Mouse (Mus musculus) T-cell, adult 66 days (primary cell): ENCODE measurements around the gene Psmd3. TPM values are rescaled to one million over a fixed set of nuclear protein-coding genes. Genes with fewer than 3 reads are reported as not detected.

Source experiments
- total RNA-seq, 2 experiments: library from RNA; stranded (reverse); gene quantifications; 3 replicates in 1 of 2; 4 replicates in 1 of 2; pipeline ENCODE4 v1.2.4; 2023

Psmd3 gene
- 10 to 100 TPM; 83.3 to 84.0 TPM for total RNA-seq

GRCm38 (mm10) chr11:98681786-98682745, at the start of gene Psmd3:
Gene Psmd3, plus strand, starts transcription at chr11:98682554.

DNA sequence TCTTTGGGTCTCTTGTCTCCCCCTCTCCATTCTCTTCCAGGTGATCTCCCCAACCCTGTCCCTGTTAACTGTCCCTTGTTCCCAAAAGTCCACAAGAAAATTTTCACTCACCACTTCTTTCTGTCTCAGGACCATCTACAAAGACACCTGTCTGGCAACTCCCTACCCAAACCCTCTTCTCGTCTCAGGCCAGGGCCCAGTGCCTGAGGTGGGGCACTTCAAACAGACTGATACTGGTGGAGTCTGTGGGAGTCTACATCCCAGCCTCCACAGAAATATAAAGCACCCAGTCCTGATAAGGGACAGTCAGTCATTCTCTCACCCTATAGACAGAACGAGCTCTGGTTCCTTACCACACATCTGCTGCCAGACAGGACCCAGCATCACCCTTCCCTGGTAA, 35.9 kb upstream of the Psmd3 start, which contains the start of gene Gsdma2:
Gene Gsdma2 (plus strand): TSS at position 301 of the 400 bp plus-strand sequence.

DNA sequence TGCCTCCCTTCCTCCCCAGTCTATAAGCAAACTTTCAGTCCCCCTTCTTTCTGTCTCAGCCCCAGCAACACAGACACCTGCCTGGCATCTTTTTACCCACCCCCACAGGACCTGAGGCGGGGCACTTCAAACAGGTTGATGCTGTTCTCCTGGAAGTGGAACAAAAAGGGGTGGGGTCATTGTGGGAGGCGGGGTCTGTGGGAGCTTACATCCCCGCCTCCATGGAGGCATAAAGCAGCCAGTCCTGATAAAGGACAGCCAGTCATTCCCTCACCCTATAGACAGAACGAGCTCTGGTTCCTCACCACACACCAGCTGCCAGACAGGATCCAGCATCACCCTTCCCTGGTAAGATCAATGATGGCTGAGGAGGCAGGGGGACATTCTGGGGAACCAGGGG, 18.3 kb upstream of the Psmd3 start, which contains the start of gene Gsdma:
Gene Gsdma (plus strand): TSS at position 261 of the 400 bp plus-strand sequence.

GRCm38 (mm10) chr11:98701213-98701670, 18.9 kb downstream of the Psmd3 start, which contains the start of gene Csf3:
Gene Csf3, plus strand, starts transcription at chr11:98701263.

GRCm38 (mm10) chr11:98729119-98729588, 46.8 kb downstream of the Psmd3 start, which contains the start of gene Med24:
Gene Med24, minus strand, starts transcription at chr11:98729435.

GRCm38 (mm10) chr11:98740393-98741050, 58.2 kb downstream of the Psmd3 start, which contains the start of gene Thra:
Gene Thra, plus strand, starts transcription at chr11:98740638.

Other genes with a start within 250 kb of the Psmd3 start
- 10 to 100 TPM; 64.5 to 69.5 TPM for gene Mien1, start 243.6 kb upstream of the Psmd3 start, total RNA-seq
- gene Grb7, start 236.2 kb upstream of the Psmd3 start, total RNA-seq = 1 to 10 TPM in 1 of 2 experiments, not detected in 1; 2.0 TPM
- gene Ikzf3, start 136.5 kb upstream of the Psmd3 start, total RNA-seq = 100 to 1,000 TPM; 157 to 169 TPM
- gene Zpbp2, start 131.5 kb upstream of the Psmd3 start, total RNA-seq = 1 to 10 TPM; 4.9 to 6.8 TPM
- 10 to 100 TPM; 21.3 to 25.5 TPM for gene Ormdl3, start 95.2 kb upstream of the Psmd3 start, total RNA-seq
- gene Lrrc3c, start 84.3 kb upstream of the Psmd3 start, total RNA-seq = not detected
- 10 to 100 TPM; 17.5 to 24.9 TPM for gene Gm12355, start 56.9 kb upstream of the Psmd3 start, total RNA-seq
- 1 to 10 TPM in 1 of 2 experiments, under 1 TPM in 1; 0.89 to 1.3 TPM for gene Gsdma3, start 56.2 kb upstream of the Psmd3 start, total RNA-seq
- gene Gsdma2, start 35.8 kb upstream of the Psmd3 start, total RNA-seq = not detected
- not detected for gene Gsdma, start 18.2 kb upstream of the Psmd3 start, total RNA-seq
- not detected for gene Csf3, start 18.7 kb downstream of the Psmd3 start, total RNA-seq
- gene Med24, start 46.9 kb downstream of the Psmd3 start, total RNA-seq = 10 to 100 TPM; 69.9 to 75.5 TPM
- gene Thra, start 58.1 kb downstream of the Psmd3 start, total RNA-seq = 10 to 100 TPM; 47.6 to 49.8 TPM
- 1 to 10 TPM; 7.2 to 7.6 TPM for gene Nr1d1, start 92.8 kb downstream of the Psmd3 start, total RNA-seq
- 100 to 1,000 TPM; 133 to 134 TPM for gene Msl1, start 113.0 kb downstream of the Psmd3 start, total RNA-seq
- gene Casc3, start 122.4 kb downstream of the Psmd3 start, total RNA-seq = 100 to 1,000 TPM; 111 to 125 TPM
- under 1 TPM; 0.15 to 0.33 TPM for gene Rapgefl1, start 154.2 kb downstream of the Psmd3 start, total RNA-seq
- 10 to 100 TPM; 51.8 to 52.8 TPM for gene Wipf2, start 181.1 kb downstream of the Psmd3 start, total RNA-seq
- 1 to 10 TPM; 5.0 to 5.3 TPM for gene Cdc6, start 225.2 kb downstream of the Psmd3 start, total RNA-seq
- 10 to 100 TPM; 82.6 to 84.2 TPM for gene Rara, start 245.3 kb downstream of the Psmd3 start, total RNA-seq